Mouse (Mus musculus): ENCODE measurements around the gene Lrrc75b.

Lrrc75b gene

DNA sequence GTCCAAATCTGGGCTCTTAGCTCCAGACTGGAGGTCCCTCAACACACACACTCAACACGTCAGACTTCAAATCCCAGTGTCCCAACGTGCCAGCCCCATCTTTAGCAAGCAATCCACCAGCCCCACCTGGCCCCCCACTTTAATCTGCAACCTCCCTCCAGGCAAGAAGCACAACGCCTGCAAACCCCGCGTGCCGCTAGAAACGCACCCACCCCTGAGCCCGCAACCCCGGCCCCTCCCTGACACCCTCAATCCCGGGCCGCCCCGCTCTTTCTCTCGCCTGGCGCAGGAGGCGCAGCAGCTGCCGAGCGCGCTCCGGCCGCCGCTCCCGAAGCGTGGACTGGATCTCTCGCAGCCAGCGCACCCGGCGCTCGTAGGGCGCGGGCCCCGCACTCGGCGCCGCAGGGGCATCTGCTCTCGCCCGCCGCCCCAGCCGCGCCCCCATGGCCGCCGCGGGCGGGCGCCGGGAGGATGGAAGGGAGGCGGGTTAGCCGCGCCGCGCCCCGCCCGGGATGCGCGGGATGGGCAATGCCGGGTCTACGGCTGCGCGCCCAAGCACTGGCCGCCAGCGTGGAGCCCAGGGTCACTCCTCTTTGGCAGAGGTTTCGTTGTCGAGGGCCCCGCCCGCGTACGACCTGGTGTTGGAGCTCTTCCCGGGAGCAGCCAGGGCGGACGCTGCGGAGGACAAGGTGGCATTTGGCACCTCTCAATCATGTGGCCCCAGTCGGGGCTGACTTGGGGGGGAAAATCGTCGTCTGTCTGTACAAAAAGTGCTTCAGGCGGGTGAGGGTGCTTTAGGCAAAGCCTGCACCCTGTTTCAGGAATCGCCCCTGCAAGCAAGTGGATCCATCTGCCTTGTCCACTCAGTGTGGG lies at the start of gene Lrrc75b:
TSS of gene Lrrc75b (minus strand) at position 655 of the 873 bp plus-strand sequence.
- no peak for DNase-seq (ENCODE audit: low read depth in 1 of 2, low spot score in 2 of 2)

- no peak for DNase-seq (ENCODE audit: low read depth in 1 of 2, low spot score in 2 of 2)
Observed at GRCm38 (mm10) chr10:75608975-75609374, 48.8 kb upstream of the Lrrc75b start.

GRCm38 (mm10) chr10:75607253-75607652 lies 47.1 kb upstream of the Lrrc75b start:
- DNase-seq (ENCODE audit: low read depth in 1 of 2, low spot score in 2 of 2), result no peak

- DNase-seq (ENCODE audit: low read depth in 1 of 2, low spot score in 2 of 2), result no peak
Observed at GRCm38 (mm10) chr10:75605162-75605846, 45.2 kb upstream of the Lrrc75b start.

GRCm38 (mm10) chr10:75600189-75600730 lies 40.1 kb upstream of the Lrrc75b start:
- DNase-seq (ENCODE audit: low read depth in 1 of 2, low spot score in 2 of 2), result no peak

- DNase-seq (ENCODE audit: low read depth in 1 of 2, low spot score in 2 of 2), result no peak
Observed at GRCm38 (mm10) chr10:75595981-75596380, 35.9 kb upstream of the Lrrc75b start.

- DNase-seq (ENCODE audit: low read depth in 1 of 2, low spot score in 2 of 2), result no peak
Observed at GRCm38 (mm10) chr10:75592585-75592984, 32.5 kb upstream of the Lrrc75b start.

- DNase-seq (ENCODE audit: low read depth in 1 of 2, low spot score in 2 of 2), result peak; percentile 68 to 73
Observed at GRCm38 (mm10) chr10:75591211-75591894, 31.2 kb upstream of the Lrrc75b start.

DNA sequence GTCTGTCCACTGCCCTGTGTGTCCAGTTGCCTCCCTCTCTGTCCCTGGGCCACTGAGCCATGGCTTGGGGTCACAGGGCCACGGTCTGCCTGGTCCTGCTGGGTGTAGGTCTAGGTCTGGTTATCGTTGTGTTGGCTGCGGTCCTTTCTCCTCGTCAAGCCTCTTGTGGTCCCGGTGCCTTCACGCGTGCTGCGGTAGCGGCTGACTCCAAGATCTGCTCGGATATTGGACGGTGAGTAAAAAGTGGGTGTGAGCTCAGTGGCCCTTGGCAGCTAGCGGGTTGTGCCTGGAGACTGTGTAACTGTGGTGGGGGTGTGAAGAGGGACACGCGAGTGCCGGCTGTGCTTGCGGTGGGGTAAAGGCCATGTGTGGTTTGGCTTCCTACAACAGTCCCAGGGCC lies 29.5 kb upstream of the Lrrc75b start:
- no peak for DNase-seq (ENCODE audit: low read depth in 1 of 2, low spot score in 2 of 2)

DNA sequence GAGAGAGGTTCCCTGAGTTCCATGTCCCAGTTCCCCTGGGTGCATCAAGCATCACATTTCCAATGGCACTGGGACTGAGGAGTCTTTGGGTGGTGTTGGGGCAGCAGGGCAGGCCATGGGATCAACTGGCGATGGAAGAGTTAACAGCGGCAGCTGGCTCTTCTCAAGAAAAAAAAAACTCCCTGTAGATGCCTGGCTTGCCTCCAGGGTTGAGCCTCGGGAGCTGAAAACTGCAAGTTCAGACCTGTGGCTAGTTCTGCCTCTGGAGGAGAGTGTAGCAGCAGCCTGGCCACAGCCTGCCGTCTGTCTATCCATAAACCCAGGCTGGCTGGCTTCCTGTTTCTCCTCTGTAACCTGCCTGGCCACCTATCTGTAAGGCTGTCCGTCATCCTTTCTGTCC lies 29.0 kb upstream of the Lrrc75b start, which contains the start of gene Ggt5:
TSS of gene Ggt5 (plus strand) at position 212 of the 400 bp plus-strand sequence.
- DNase-seq (ENCODE audit: low read depth in 1 of 2, low spot score in 2 of 2), result no peak

GRCm38 (mm10) chr10:75588336-75588735 lies 28.2 kb upstream of the Lrrc75b start:
- no peak for DNase-seq (ENCODE audit: low read depth in 1 of 2, low spot score in 2 of 2)

- DNase-seq (ENCODE audit: low read depth in 1 of 2, low spot score in 2 of 2), result no peak
Observed at GRCm38 (mm10) chr10:75587781-75588180, 27.7 kb upstream of the Lrrc75b start.

GRCm38 (mm10) chr10:75586553-75586879 lies 26.4 kb upstream of the Lrrc75b start:
- no peak for DNase-seq (ENCODE audit: low read depth in 1 of 2, low spot score in 2 of 2)

- DNase-seq (ENCODE audit: low read depth in 1 of 2, low spot score in 2 of 2), result peak; percentile 38 to 73
Observed at GRCm38 (mm10) chr10:75585876-75586552, 25.9 kb upstream of the Lrrc75b start.

- no peak for DNase-seq (ENCODE audit: low read depth in 1 of 2, low spot score in 2 of 2)
Observed at GRCm38 (mm10) chr10:75579129-75579528, 19.0 kb upstream of the Lrrc75b start.

GRCm38 (mm10) chr10:75573965-75574364 lies 13.8 kb upstream of the Lrrc75b start:
- no peak for DNase-seq (ENCODE audit: low read depth in 1 of 2, low spot score in 2 of 2)

DNA sequence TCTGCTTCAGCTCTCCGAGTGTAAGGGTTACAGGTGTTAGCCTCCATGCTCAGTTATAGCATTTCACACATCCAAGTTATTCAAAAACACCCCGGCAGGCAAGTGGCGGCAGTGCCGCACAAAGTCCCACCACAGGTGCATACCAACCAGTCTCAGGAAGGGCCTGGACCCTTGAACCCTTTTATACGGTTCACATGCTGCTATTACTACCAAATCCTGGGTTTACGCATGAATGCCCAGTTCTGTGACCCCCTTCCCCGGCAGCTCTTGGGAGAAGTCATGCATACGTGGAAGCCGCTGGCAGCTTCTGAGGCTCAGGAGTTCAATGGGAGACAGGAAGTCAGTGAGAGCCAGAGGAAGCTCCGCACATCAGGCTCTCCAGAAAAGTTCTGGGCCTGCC lies 13.1 kb upstream of the Lrrc75b start:
- no peak for DNase-seq (ENCODE audit: low read depth in 1 of 2, low spot score in 2 of 2)

DNA sequence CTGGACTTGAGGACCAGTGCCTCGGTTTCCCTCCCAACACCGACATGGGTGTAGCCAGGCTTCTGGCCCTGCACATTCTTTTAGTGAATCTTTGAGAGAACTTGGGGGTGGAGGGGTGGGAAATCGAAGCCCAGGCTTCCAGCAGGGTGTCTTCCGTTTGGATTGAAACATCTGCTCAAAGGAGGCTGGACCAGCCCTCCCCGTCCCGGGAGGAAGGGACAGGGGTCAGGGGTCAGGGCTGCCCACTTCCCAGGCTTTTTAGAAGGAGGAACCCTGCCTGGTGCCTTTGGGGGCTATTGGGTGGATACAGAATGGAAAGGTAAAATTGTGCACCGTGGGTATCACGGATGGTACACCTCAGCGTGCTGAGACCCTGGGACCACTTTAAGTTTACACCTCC lies 11.8 kb upstream of the Lrrc75b start:
- DNase-seq (ENCODE audit: low read depth in 1 of 2, low spot score in 2 of 2), result no peak

GRCm38 (mm10) chr10:75570981-75571657 lies 11.0 kb upstream of the Lrrc75b start:
- DNase-seq (ENCODE audit: low read depth in 1 of 2, low spot score in 2 of 2), result no peak

GRCm38 (mm10) chr10:75568851-75569250 lies 8.7 kb upstream of the Lrrc75b start:
- no peak for DNase-seq (ENCODE audit: low read depth in 1 of 2, low spot score in 2 of 2)
